Mouse (Mus musculus) lung, postnatal 10 days (tissue): ENCODE data around the gene Tnpo1.

Source experiments
- DNase-seq: peaks from one replicate; pipeline ENCODE4 v3.0.0; 2021

Tnpo1 gene

DNA sequence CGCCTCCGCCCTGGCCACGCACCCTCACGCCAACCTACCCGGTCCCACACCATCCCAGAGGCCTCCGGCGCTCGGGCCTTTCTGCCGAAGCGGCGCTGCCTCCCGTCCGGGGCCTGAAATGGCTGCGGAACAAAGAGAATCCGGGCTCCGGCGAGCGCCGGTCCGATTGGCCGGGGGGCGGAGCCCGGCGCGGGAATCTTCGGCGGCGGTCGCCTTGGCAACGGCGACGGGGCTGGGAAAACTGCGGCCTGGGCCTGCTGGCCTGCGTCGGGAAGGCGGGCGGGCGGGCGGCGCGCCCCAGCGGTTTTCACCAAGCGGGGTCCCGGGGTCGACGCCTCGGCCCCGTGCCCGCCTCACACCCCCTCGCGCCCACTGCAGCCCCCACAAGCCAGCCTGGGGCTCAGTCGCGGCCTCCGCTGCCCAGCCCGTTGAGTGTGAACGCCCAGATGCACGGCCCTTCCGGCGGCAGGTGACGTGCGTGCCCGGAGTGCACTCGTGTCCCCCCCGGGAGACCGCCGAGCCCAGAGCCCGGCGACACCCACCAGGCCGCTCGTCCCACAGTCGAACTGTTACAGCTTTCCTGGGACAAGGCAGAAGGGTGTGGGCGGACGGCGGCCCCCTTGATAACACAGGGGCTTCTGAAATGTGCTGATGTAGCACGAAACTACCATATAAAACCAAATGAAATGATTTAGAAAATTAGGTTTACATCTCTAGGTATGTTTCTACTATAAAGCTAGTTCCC is at the start of gene Tnpo1:
Gene Tnpo1 (minus strand): TSS at position 172 of the 745 bp plus-strand sequence.
- peak; percentile 95 for DNase-seq

GRCm38 (mm10) chr13:98972090-98972489 is 45.9 kb upstream of the Tnpo1 start:
- DNase-seq: no peak

DNA sequence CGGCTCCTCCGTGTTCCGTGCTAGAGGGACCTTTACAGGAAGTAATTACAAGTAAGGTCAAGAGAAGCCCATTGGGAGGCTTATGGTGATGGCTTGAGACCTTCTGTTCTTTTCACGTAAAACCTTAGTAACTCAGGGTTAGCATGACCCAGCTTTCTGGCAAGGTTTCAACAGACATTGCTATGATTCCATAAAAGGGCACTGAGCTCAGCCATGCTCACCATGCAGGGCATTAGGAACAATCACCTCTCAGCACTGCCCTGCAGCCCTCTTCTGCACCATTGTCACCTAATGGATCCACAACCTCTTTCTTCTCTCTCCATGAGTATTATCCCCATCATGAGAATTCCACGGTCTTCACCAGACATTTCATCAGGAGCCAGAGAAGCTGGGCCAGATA is 45.5 kb upstream of the Tnpo1 start:
- DNase-seq: no peak

DNA sequence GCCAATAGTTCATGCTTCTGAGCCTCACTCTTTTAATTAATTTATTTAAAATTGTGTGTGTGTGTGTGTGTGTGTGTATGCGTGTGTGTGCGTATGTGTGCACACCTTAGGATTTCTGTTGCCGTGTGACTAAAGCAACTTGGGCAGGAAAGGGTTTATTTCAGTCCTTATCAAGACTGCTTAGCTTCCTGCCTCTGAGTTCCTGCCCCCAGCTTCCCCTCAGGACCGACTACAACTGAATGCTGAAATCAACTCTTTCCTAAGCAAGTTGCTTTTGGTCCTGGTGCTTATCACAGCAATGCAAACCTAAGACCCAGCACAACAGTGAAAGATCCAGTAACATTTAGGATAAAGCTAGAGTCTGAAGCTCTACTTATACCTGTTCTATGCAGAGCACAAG is 42.3 kb upstream of the Tnpo1 start:
- no peak for DNase-seq

DNA sequence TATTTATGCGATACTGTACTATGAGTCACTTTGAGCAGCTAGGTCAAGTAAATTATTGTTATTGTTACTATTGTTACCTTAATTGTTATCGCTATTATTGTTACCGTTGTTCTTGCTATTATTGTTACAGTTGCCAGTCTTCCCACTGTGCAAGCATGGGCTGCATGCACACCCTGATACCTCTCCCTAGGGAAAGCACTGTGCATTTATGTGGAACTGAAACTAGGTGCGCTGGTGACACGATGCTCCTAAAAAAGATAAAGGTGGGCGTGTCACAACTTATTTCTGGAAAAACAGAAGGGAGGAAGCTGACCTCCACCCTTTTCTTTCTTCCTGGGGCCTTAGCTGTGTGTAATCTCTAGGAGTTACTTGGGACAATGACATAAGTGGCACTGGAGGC is 41.8 kb upstream of the Tnpo1 start:
- no peak for DNase-seq

DNA sequence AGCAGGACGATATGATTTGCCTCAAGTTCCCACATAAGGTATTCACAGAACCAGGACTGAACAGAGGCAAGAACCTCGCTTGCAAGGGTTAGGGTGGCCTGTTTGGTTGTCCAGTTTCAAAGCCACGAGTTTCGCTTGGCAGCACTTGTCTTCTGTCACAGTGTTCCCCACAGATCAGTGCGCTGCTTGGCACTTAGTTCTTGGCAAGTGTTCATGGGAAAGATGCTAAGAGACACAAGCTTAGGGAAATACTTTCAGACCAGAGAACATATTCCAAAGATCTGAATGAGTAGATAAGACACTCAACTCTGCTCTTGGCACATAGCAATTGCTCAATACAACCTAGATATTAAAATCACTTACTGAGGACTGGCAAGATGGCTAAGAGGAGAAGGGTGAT is 40.4 kb upstream of the Tnpo1 start:
- peak; percentile 39 for DNase-seq

- DNase-seq: no peak
Measured at GRCm38 (mm10) chr13:98963612-98964011, 37.4 kb upstream of the Tnpo1 start.

DNA sequence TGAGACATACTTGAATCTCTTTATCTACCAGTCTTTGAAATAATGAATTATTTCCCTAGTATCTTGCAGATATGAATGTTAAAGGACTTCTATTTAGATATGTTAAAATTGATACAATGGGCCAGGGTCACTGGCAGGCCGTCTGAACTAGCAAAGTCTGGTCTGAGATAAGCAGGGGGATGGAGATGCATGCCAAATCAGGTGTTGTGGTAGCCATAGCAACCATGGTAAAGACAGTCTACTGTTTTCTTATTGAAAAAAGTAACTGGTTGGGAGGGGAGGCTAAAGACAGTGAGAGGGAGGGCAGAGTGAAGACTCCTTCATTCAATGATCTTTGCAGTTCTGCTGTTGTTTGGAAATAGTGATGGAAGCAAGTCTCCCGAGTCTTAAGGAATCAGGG is 32.0 kb upstream of the Tnpo1 start:
- no peak for DNase-seq

GRCm38 (mm10) chr13:98956209-98956608 is 30.0 kb upstream of the Tnpo1 start:
- DNase-seq: no peak

GRCm38 (mm10) chr13:98955676-98956075 is 29.5 kb upstream of the Tnpo1 start:
- no peak for DNase-seq

GRCm38 (mm10) chr13:98955226-98955625 is 29.0 kb upstream of the Tnpo1 start:
- DNase-seq: peak; percentile 67

- no peak for DNase-seq
Measured at GRCm38 (mm10) chr13:98953830-98954229, 27.6 kb upstream of the Tnpo1 start.

DNA sequence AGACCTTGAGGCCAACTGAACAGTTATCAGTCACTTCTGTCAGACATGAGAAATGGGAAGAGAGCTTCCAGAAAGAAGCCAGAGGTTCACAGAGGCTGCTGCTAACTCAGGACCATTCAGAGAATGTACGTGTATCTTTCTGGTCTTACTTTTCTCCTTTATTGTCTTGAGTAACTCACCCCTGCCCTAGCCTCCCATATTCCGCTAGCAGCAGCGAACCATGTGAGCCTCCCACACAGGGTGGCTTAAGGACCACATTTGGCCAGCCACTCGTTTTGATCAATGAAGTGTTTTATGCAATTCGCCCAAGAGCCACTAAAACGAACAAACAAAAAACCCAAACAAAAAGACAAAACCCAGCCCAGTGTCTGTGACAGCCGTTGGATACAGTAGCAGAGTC is 25.8 kb upstream of the Tnpo1 start:
- DNase-seq: no peak

GRCm38 (mm10) chr13:98948146-98948545 is 22.0 kb upstream of the Tnpo1 start:
- no peak for DNase-seq

DNA sequence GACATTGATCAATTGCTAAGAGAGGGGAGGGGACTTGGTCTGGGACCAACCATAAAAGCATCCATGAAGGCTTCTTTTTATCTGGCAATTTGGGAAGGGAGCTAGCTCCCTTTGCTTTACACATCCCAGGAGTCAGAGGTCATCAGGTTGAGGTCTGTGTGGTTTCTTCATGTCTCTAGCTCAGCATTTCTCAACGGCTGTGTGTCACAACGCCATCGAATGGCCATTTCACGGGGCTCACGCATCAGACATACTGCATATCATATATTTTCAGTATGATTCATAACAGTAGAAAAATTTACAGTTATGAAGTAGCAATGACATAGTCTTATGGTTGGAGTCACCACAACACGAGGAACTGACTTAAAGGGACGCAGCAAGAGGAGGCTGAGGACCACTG is 20.2 kb upstream of the Tnpo1 start:
- no peak for DNase-seq

DNA sequence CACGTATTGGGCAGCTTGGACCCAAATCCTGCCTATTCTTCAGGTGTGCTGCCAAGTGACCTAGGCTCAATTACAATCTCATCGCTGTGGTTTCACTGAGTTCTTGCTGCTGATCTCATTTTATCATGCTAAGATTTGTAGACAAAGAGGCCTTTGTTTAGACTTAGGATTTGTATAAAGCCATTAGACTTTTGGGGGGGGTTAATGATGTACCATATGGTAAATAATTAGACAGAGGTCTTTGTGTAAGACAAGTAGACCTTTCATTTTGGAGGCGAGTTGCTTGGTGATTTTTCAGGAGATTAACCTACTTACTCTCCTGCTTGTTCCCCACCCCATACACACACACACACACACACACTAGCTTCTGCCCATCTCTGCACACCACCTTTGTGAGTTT is 19.7 kb upstream of the Tnpo1 start:
- DNase-seq: no peak

GRCm38 (mm10) chr13:98945381-98945780 is 19.2 kb upstream of the Tnpo1 start:
- no peak for DNase-seq

GRCm38 (mm10) chr13:98944620-98945081 is 18.5 kb upstream of the Tnpo1 start:
- DNase-seq: peak; percentile 63

- DNase-seq: no peak
Measured at GRCm38 (mm10) chr13:98942360-98942759, 16.2 kb upstream of the Tnpo1 start.

DNA sequence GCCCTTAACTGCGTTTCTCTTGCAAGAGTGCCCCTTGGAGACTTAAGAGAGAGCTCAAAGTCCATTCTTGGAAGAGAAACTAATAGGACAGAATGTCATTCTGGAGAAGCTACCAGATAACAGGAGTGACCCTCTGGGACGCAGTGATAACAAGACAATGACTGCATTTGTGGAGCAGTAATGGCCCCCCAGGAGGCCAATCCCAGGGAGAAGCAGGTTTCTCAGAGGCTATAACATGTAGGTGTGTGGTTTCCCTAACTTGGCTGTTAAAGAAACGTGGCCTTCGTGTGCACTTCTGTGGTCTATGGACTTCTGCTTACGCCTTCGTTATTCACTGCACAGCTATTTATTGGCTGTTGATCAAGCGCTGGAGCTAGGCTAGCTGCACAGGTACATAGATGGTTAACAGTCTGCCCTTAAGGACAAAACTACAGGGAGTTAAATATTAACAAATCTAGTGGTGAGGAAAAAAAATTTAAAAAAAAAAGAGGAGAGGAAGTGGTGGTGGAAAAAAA is 15.7 kb upstream of the Tnpo1 start:
- DNase-seq: no peak

DNA sequence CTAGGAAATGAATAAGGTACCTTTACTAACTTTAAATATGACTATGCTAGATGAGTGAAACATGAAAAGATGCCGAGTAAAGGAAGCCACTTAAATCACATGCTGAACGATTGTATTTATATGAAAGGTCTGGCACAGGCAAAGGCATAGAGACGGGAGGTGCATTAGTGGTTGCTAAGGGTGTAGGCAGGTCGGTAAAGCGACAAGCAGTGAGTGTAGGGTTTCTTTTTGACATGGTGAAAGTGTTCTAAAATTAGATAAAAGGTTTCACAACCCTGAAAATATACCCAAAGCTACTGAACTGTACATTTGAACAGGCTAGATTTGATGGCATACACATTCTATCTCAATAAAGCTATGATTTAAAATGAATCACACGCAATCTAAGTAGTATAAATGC is 10.9 kb upstream of the Tnpo1 start:
- no peak for DNase-seq

- DNase-seq: no peak
Measured at GRCm38 (mm10) chr13:98928908-98929307, 2.7 kb upstream of the Tnpo1 start.

DNA sequence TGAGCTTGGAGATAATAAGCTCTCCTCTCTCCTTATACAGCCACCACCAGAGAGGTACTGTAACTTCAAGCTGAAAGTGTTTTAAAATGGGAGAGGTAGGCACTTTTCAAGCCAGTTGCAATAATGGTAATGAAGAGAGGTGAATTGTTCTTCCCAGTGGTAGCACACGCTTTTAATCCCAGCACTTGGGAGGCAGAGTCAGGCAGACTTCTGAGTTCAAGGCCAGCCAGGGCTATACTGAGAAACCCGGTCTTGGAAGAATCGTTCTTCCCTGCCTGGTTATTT is 716 bp upstream of the Tnpo1 start:
- DNase-seq: no peak

- peak; percentile 84 for DNase-seq
Measured at GRCm38 (mm10) chr13:98925486-98926212, 535 bp downstream of the Tnpo1 start.
